Mouse (Mus musculus) embryonic facial prominence, embryonic 10.5 days (tissue): ENCODE data around the gene Pah. TPM values are rescaled to one million over a fixed set of nuclear protein-coding genes. Genes with fewer than 3 reads are reported as not detected.

Experiments
- DNase-seq: peaks from one replicate; pipeline ENCODE4 v3.0.0-alpha.2; 2017; ENCODE audit warnings: low spot score
- H3K27ac ChIP-seq: fragments of 300-500 bp; sonication (generic); replicated peaks from 2 replicates; pipeline ENCODE4 v1.5.1; 2016; ENCODE audit warnings: mild to moderate bottlenecking
- H3K27me3 ChIP-seq: fragments of 300-500 bp; sonication (generic); replicated peaks from 2 replicates; pipeline ENCODE4 v1.6.1; 2016; ENCODE audit warnings: low read depth, mild to moderate bottlenecking; ENCODE audit not compliant: poor library complexity, severe bottlenecking
- H3K36me3 ChIP-seq: fragments of 300-500 bp; sonication (generic); replicated peaks from 2 replicates; pipeline ENCODE4 v1.6.1; 2016; ENCODE audit warnings: mild to moderate bottlenecking, moderate library complexity
- H3K4me1 ChIP-seq: fragments of 300-500 bp; sonication (generic); 2 replicates; pipeline ENCODE4 v1.6.1; 2016
- H3K4me3 ChIP-seq: fragments of 300-500 bp; sonication (generic); 2 replicates; pipeline ENCODE4 v1.5.1; 2016; ENCODE audit warnings: mild to moderate bottlenecking, moderate library complexity
- H3K9me3 ChIP-seq: fragments of 300-500 bp; sonication (generic); 2 replicates; pipeline ENCODE4 v1.6.1; 2016; ENCODE audit warnings: mild to moderate bottlenecking
- WGBS: fragments of 180-500 bp; shearing (Covaris S2); methylation state at CpG from one replicate; pipeline ENCODE4 v1.1.7; 2016; 5-methylcytosine and 5-hydroxymethylcytosine counted together
- polyA plus RNA-seq: library from polyadenylated mRNA; unstranded; fragments of >200 nt; fragmentation: Nextera tagmentation; extraction: Ambion mirVana; gene quantifications from 2 replicates; pipeline ENCODE4 v1.2.1, GENCODE M21; 2016

Pah gene
- polyA plus RNA-seq, 1 experiment from 2014 or later = not detected

GRCm38 (mm10) chr10:87520401-87521116 lies 1.0 kb upstream of the Pah start:
- DNase-seq = no peak
- Histone ChIP-seq H3K9me3 (no peaks in the 10 kb centered on the region), H3K36me3 (no peaks in the 10 kb centered on the region), H3K4me1 (no peaks in the 10 kb centered on the region), H3K27ac (no peak overlapping the region), H3K27me3 (no peaks in the 10 kb centered on the region), H3K4me3 (no peak overlapping the region)
- WGBS = 82% methylated on average over 4 of the region's 4 CpGs

- Histone ChIP-seq H3K4me1 (no peaks in the 10 kb centered on the region), H3K27ac (no peak overlapping the region), H3K4me3 (no peak overlapping the region), H3K27me3 (no peaks in the 10 kb centered on the region), H3K36me3 (no peaks in the 10 kb centered on the region), H3K9me3 (no peaks in the 10 kb centered on the region)
- 87% methylated on average over 1 of the region's 1 CpGs for whole genome bisulfite sequencing
- DNase-seq = no peak
Measured at GRCm38 (mm10) chr10:87534172-87534571, 12.6 kb downstream of the Pah start.

GRCm38 (mm10) chr10:87545759-87546158 lies 24.2 kb downstream of the Pah start:
- no peaks in the 10 kb centered on the region for H3K9me3 ChIP-seq
- H3K4me3 ChIP-seq = no peak overlapping the region
- peaks cover 12% of the 10 kb centered on the region for H3K4me1 ChIP-seq
- H3K36me3 ChIP-seq = no peaks in the 10 kb centered on the region
- no peak for DNase-seq
- peaks cover 66% of the 10 kb centered on the region for H3K27me3 ChIP-seq
- 87% methylated on average over 8 of the region's 8 CpGs for WGBS
- no peak overlapping the region for H3K27ac ChIP-seq

- Histone ChIP-seq H3K27ac (no peak overlapping the region), H3K9me3 (no peaks in the 10 kb centered on the region), H3K36me3 (no peaks in the 10 kb centered on the region), H3K4me1 (peaks cover 12% of the 10 kb centered on the region), H3K27me3 (peaks cover 68% of the 10 kb centered on the region), H3K4me3 (no peak overlapping the region)
- 51% methylated on average over 19 of the region's 19 CpGs for WGBS
- no peak for DNase-seq
Measured at GRCm38 (mm10) chr10:87546299-87547234, 25.0 kb downstream of the Pah start.

- Histone ChIP-seq H3K4me1 (no peaks in the 10 kb centered on the region), H3K36me3 (no peaks in the 10 kb centered on the region), H3K27me3 (peaks cover 53% of the 10 kb centered on the region), H3K4me3 (0 out of 2 replicates have a peak overlapping the region, but pooled peaks have one; percentile 21), H3K9me3 (no peaks in the 10 kb centered on the region), H3K27ac (no peak overlapping the region)
- DNase-seq = peak; percentile 59
- 35% methylated on average over 8 of the region's 8 CpGs for WGBS
Measured at GRCm38 (mm10) chr10:87552726-87553125, 31.1 kb downstream of the Pah start.

- H3K36me3 ChIP-seq = no peaks in the 10 kb centered on the region
Measured at GRCm38 (mm10) chr10:87556441-87556840, 34.8 kb downstream of the Pah start.

GRCm38 (mm10) chr10:87563818-87564217 lies 42.2 kb downstream of the Pah start:
- Histone ChIP-seq H3K27ac (no peak overlapping the region), H3K36me3 (no peaks in the 10 kb centered on the region), H3K9me3 (no peaks in the 10 kb centered on the region), H3K27me3 (no peaks in the 10 kb centered on the region), H3K4me3 (no peak overlapping the region), H3K4me1 (no peaks in the 10 kb centered on the region)
- WGBS = 79% methylated on average over 9 of the region's 9 CpGs
- DNase-seq = no peak

More at GRCm38 (mm10) chr10:87556441-87556840, 34.8 kb downstream of the Pah start:
- H3K4me3 ChIP-seq = no peak overlapping the region
- no peak for DNase-seq
- no peaks in the 10 kb centered on the region for H3K4me1 ChIP-seq
- H3K27ac ChIP-seq = no peak overlapping the region
- no peaks in the 10 kb centered on the region for H3K9me3 ChIP-seq
- peaks cover 23% of the 10 kb centered on the region for H3K27me3 ChIP-seq
- 76% methylated on average over 2 of the region's 2 CpGs for WGBS

GRCm38 (mm10) chr10:87565712-87566111 lies 44.1 kb downstream of the Pah start:
- Histone ChIP-seq H3K27ac (no peak overlapping the region), H3K27me3 (no peaks in the 10 kb centered on the region), H3K4me3 (no peak overlapping the region), H3K36me3 (no peaks in the 10 kb centered on the region), H3K9me3 (no peaks in the 10 kb centered on the region), H3K4me1 (no peaks in the 10 kb centered on the region)
- WGBS = 69% methylated on average over 2 of the region's 2 CpGs
- no peak for DNase-seq

GRCm38 (mm10) chr10:87572500-87572899 lies 50.9 kb downstream of the Pah start:
- H3K27me3 ChIP-seq = no peaks in the 10 kb centered on the region
- no peaks in the 10 kb centered on the region for H3K36me3 ChIP-seq
- H3K4me1 ChIP-seq = no peaks in the 10 kb centered on the region
- H3K27ac ChIP-seq = no peak overlapping the region
- H3K4me3 ChIP-seq = no peak overlapping the region
- no peaks in the 10 kb centered on the region for H3K9me3 ChIP-seq
- no peak for DNase-seq
- WGBS = 80% methylated on average over 4 of the region's 4 CpGs

- Histone ChIP-seq H3K4me1 (no peaks in the 10 kb centered on the region), H3K4me3 (no peak overlapping the region), H3K27ac (no peak overlapping the region), H3K9me3 (no peaks in the 10 kb centered on the region), H3K27me3 (no peaks in the 10 kb centered on the region), H3K36me3 (no peaks in the 10 kb centered on the region)
- 80% methylated on average over 1 of the region's 1 CpGs for WGBS
- DNase-seq = peak; percentile 73
Measured at GRCm38 (mm10) chr10:87586696-87587095, 65.1 kb downstream of the Pah start.

- Histone ChIP-seq H3K4me1 (peaks cover 6% of the 10 kb centered on the region), H3K9me3 (no peaks in the 10 kb centered on the region), H3K27ac (no peak overlapping the region), H3K36me3 (no peaks in the 10 kb centered on the region), H3K27me3 (no peaks in the 10 kb centered on the region), H3K4me3 (no peak overlapping the region)
- no peak for DNase-seq
- 37% methylated on average over 2 of the region's 2 CpGs for WGBS
Measured at GRCm38 (mm10) chr10:87593916-87594315, 72.3 kb downstream of the Pah start.

- peak; percentile 44 for DNase-seq
- H3K27me3 ChIP-seq = no peaks in the 10 kb centered on the region
- H3K4me3 ChIP-seq = no peak overlapping the region
- no peaks in the 10 kb centered on the region for H3K36me3 ChIP-seq
- 42% methylated on average over 5 of the region's 5 CpGs for WGBS
- H3K9me3 ChIP-seq = no peaks in the 10 kb centered on the region
- H3K4me1 ChIP-seq = peaks cover 6% of the 10 kb centered on the region
- no peak overlapping the region for H3K27ac ChIP-seq
Measured at GRCm38 (mm10) chr10:87596361-87597074, 74.9 kb downstream of the Pah start.
